22 mouse cellular contexts compared by ENCODE assay signal in genomic region chr6:33261606-33262005, GRCm38 (mm10).
"Had no signal": no experiment of that assay in that cellular context is flagged by ENCODE, and none has a peak within 500 bp of the region (broad histone marks: within the 10 kb centered on the region; RNA-seq: fewer than 3 reads in every experiment).

No protein-coding gene starts in this region.

- H3K4me3 ChIP-seq: lung, embryonic 15.5 days; megakaryocyte, embryonic 14.5 days; midbrain, embryonic 10.5 days; midbrain, embryonic 12.5 days; myocyte; neural tube, embryonic 13.5 days; neural tube, embryonic 15.5 days; stomach, embryonic 15.5 days had no signal

- H3K9me3 ChIP-seq: lung, embryonic 15.5 days; megakaryocyte, embryonic 14.5 days; midbrain, embryonic 10.5 days; midbrain, embryonic 12.5 days; neural tube, embryonic 13.5 days; neural tube, embryonic 15.5 days; stomach, embryonic 15.5 days had no signal

- H3K27ac ChIP-seq: lung, embryonic 15.5 days; macrophage; midbrain, embryonic 10.5 days; midbrain, embryonic 12.5 days; neural tube, embryonic 13.5 days; neural tube, embryonic 15.5 days; stomach, embryonic 15.5 days; stomach, postnatal 0 days had no signal

- H3K9ac ChIP-seq: liver, postnatal 0 days; lung, embryonic 15.5 days; midbrain, embryonic 12.5 days; neural tube, embryonic 13.5 days; neural tube, embryonic 15.5 days; stomach, embryonic 15.5 days had no signal

- H3K27me3 ChIP-seq: lung, embryonic 15.5 days; megakaryocyte, embryonic 14.5 days; midbrain, embryonic 12.5 days; neural tube, embryonic 13.5 days; neural tube, embryonic 15.5 days; stomach, embryonic 15.5 days had no signal

- ATAC-seq: liver, postnatal 0 days; lung, postnatal 0 days; midbrain, embryonic 16.5 days had no signal

- H3K4me1 ChIP-seq: stomach, embryonic 15.5 days had no signal

- H3K36me3 ChIP-seq: stomach, embryonic 15.5 days had no signal

- H3K4me2 ChIP-seq: lung, embryonic 15.5 days; midbrain, embryonic 12.5 days; neural tube, embryonic 13.5 days; neural tube, embryonic 15.5 days; stomach, embryonic 15.5 days had no signal

- DNase-seq: liver, postnatal 0 days; lung, adult 2 months; lung, postnatal 14 days; lung, postnatal 36 days; midbrain, embryonic 14.5 days; retina, postnatal 1 day; right cerebral cortex, postnatal 14 days; thymus, adult 2 months; thymus, postnatal 25 days; thymus, postnatal 4 days had no signal
